Mouse (Mus musculus) liver, embryonic 16.5 days (tissue): Measurements from ENCODE around the gene Tmem125. TPM values are rescaled to one million over a fixed set of nuclear protein-coding genes. Genes with fewer than 3 reads are reported as not detected.
A peak's percentile ranks its signal among the peaks of the same experiment; 100 is the strongest.

ENCODE experiments used
- ATAC-seq: fragments of 200-750 bp; cut with Nextera tagmentation; 2 replicates; pipeline ENCODE4 v1.8.0; 2017; ENCODE audit warnings: low read depth, mild to moderate bottlenecking, moderate number of reproducible peaks, moderate library complexity
- H3K27ac ChIP-seq: fragments of 300-500 bp; sonication (generic); 2 replicates; pipeline ENCODE4 v1.5.1; 2014; ENCODE audit warnings: mild to moderate bottlenecking, low read length
- H3K27me3 ChIP-seq: fragments of 300-500 bp; sonication (generic); 2 replicates; pipeline ENCODE4 v1.6.1; 2014; ENCODE audit warnings: low read depth, low read length, mixed read lengths; ENCODE audit not compliant: control insufficient read depth, insufficient read depth
- H3K36me3 ChIP-seq: fragments of 300-500 bp; sonication (generic); 2 replicates; pipeline ENCODE4 v1.6.1; 2014; ENCODE audit warnings: mild to moderate bottlenecking; ENCODE audit not compliant: control insufficient read depth, insufficient read depth
- H3K4me1 ChIP-seq: fragments of 300-500 bp; sonication (generic); 2 replicates; pipeline ENCODE4 v1.6.1; 2014; ENCODE audit warnings: low read depth, low read length, mixed read lengths; ENCODE audit not compliant: control insufficient read depth
- H3K4me2 ChIP-seq: fragments of 300-500 bp; sonication (generic); 2 replicates; pipeline ENCODE4 v1.6.1; 2014; ENCODE audit warnings: low read depth, low read length, mixed read lengths
- H3K4me3 ChIP-seq: fragments of 300-500 bp; sonication (generic); 2 replicates; pipeline ENCODE4 v1.5.1; 2014; ENCODE audit warnings: low read depth, mild to moderate bottlenecking, low read length
- H3K9ac ChIP-seq: fragments of 300-500 bp; sonication (generic); 2 replicates; pipeline ENCODE4 v1.6.1; 2014; ENCODE audit warnings: low read depth, low read length
- H3K9me3 ChIP-seq: fragments of 300-500 bp; sonication (generic); replicated peaks from 2 replicates; pipeline ENCODE4 v1.6.1; 2016; ENCODE audit warnings: low read length; ENCODE audit not compliant: control insufficient read depth
- WGBS: fragments of 180-500 bp; shearing (Covaris S2); extraction: QIAGEN DNeasy Blood & Tissue Kit; methylation state at CpG from one replicate; pipeline ENCODE4 v1.1.7; 2014; ENCODE audit not compliant: insufficient replicate concordance; 5-methylcytosine and 5-hydroxymethylcytosine counted together
- polyA plus RNA-seq: library from polyadenylated mRNA; unstranded; fragments of >200 nt; fragmentation: Nextera tagmentation; extraction: Ambion mirVana; gene quantifications from 2 replicates; pipeline ENCODE4 v1.2.1, GENCODE M21; 2015

The Tmem125 gene
- polyA plus RNA-seq, 1 experiment from 2014 or later = 3.2 TPM

GRCm38 (mm10) chr4:118543158-118543530 lies 700 bp downstream of the Tmem125 start:
- Histone ChIP-seq H3K27ac (no peak overlapping the region; the same call in 1 of the 2 replicates), H3K4me2 (peak overlapping the region; percentile 53), H3K9me3 (no peaks in the 10 kb centered on the region), H3K36me3 (no peaks in the 10 kb centered on the region), H3K4me3 (peak overlapping the region; percentile 50), H3K9ac (no peak overlapping the region), H3K4me1 (no peaks in the 10 kb centered on the region), H3K27me3 (no peaks in the 10 kb centered on the region)
- 14% methylated on average over 13 of the region's 13 CpGs for WGBS
- no peak for ATAC-seq

GRCm38 (mm10) chr4:118542510-118543157 lies 1.2 kb downstream of the Tmem125 start:
- no peaks in the 10 kb centered on the region for H3K9me3 ChIP-seq
- H3K36me3 ChIP-seq = no peaks in the 10 kb centered on the region
- H3K27me3 ChIP-seq = no peaks in the 10 kb centered on the region
- 48% methylated on average over 9 of the region's 9 CpGs for WGBS
- peak overlapping the region; percentile 50; the same call in 1 of the 2 replicates for H3K4me3 ChIP-seq
- ATAC-seq = no peak
- H3K27ac ChIP-seq = no peak overlapping the region
- H3K4me1 ChIP-seq = no peaks in the 10 kb centered on the region
- H3K4me2 ChIP-seq = peak overlapping the region; percentile 53
- H3K9ac ChIP-seq = no peak overlapping the region

DNA sequence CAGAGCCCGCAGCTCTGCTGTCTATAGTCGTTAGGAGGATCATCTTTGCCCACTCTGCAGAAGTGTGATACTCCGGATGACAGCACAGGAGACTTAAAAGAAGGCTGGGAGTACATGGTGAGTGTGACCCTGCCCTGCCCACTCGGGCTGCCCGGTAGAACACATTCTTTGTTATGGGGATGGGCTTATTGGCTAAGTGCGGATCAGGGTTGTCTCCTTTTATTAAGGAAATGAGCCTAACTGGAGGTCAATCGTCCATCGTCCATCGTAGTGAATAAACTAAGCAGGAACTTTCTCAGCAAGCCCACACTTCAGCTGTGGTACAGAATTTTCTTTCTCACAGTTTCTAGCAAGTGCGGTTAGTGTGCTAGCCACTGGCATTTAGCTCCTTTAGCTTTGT lies 3.9 kb downstream of the Tmem125 start:
- no peaks in the 10 kb centered on the region for H3K4me1 ChIP-seq
- no peak for ATAC-seq
- 47% methylated on average over 10 of the region's 10 CpGs for WGBS

DNA sequence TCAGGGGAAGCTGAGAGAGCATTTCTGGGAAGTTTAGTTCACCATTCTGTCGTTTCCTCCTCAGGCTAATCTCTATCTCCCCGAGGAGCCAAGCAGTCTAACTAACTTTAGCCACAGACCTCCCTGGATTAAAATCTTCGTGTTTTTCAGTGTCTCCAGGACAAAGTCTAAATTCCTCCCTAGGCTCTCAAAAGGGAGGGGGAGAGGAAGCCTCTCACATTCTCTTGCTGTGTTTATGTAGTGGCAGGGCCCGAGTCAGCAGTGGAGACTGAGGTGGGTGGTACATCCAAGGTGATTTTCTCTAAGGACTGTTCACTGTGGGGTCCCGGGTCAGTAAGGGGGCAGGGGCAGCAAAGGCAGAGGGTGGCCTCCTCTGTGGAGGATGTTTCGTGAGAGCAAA lies 6.0 kb downstream of the Tmem125 start:
- Histone ChIP-seq H3K27me3 (no peaks in the 10 kb centered on the region), H3K4me2 (no peak overlapping the region), H3K27ac (no peak overlapping the region), H3K36me3 (no peaks in the 10 kb centered on the region), H3K9ac (no peak overlapping the region), H3K9me3 (no peaks in the 10 kb centered on the region), H3K4me3 (no peak overlapping the region), H3K4me1 (no peaks in the 10 kb centered on the region)
- 21% methylated on average over 6 of the region's 6 CpGs for WGBS
- no peak for ATAC-seq

More for the DNA sequence above, 3.9 kb downstream of the Tmem125 start:
- no peak overlapping the region for H3K4me3 ChIP-seq
- H3K4me2 ChIP-seq = no peak overlapping the region
- H3K27ac ChIP-seq = no peak overlapping the region
- H3K9ac ChIP-seq = no peak overlapping the region
- no peaks in the 10 kb centered on the region for H3K9me3 ChIP-seq
- no peaks in the 10 kb centered on the region for H3K36me3 ChIP-seq
- H3K27me3 ChIP-seq = no peaks in the 10 kb centered on the region

- no peaks in the 10 kb centered on the region for H3K4me1 ChIP-seq
- no peak overlapping the region for H3K4me3 ChIP-seq
- H3K9me3 ChIP-seq = no peaks in the 10 kb centered on the region
- H3K36me3 ChIP-seq = no peaks in the 10 kb centered on the region
- ATAC-seq = no peak
- no peak overlapping the region for H3K9ac ChIP-seq
- no peak overlapping the region for H3K4me2 ChIP-seq
- no peak overlapping the region for H3K27ac ChIP-seq
- H3K27me3 ChIP-seq = no peaks in the 10 kb centered on the region
- WGBS = 74% methylated on average over 6 of the region's 6 CpGs
Measured at GRCm38 (mm10) chr4:118535610-118536009, 8.2 kb downstream of the Tmem125 start.

GRCm38 (mm10) chr4:118533605-118534004 lies 10.2 kb downstream of the Tmem125 start:
- Histone ChIP-seq H3K27me3 (no peaks in the 10 kb centered on the region), H3K27ac (no peak overlapping the region), H3K9ac (no peak overlapping the region), H3K4me2 (no peak overlapping the region), H3K9me3 (no peaks in the 10 kb centered on the region), H3K4me1 (no peaks in the 10 kb centered on the region), H3K4me3 (no peak overlapping the region), H3K36me3 (no peaks in the 10 kb centered on the region)
- WGBS = 48% methylated on average over 7 of the region's 7 CpGs
- ATAC-seq = no peak

GRCm38 (mm10) chr4:118533156-118533555 lies 10.7 kb downstream of the Tmem125 start:
- H3K27ac ChIP-seq = no peak overlapping the region
- no peak overlapping the region for H3K4me2 ChIP-seq
- H3K4me1 ChIP-seq = no peaks in the 10 kb centered on the region
- no peak overlapping the region for H3K4me3 ChIP-seq
- ATAC-seq = no peak
- 31% methylated on average over 3 of the region's 4 CpGs for WGBS
- no peaks in the 10 kb centered on the region for H3K27me3 ChIP-seq
- H3K9me3 ChIP-seq = no peaks in the 10 kb centered on the region
- no peaks in the 10 kb centered on the region for H3K36me3 ChIP-seq
- no peak overlapping the region for H3K9ac ChIP-seq

- no peaks in the 10 kb centered on the region for H3K4me1 ChIP-seq
- no peaks in the 10 kb centered on the region for H3K9me3 ChIP-seq
- no peaks in the 10 kb centered on the region for H3K27me3 ChIP-seq
- H3K27ac ChIP-seq = no peak overlapping the region
- no peak for ATAC-seq
- H3K36me3 ChIP-seq = no peaks in the 10 kb centered on the region
- no peak overlapping the region for H3K9ac ChIP-seq
- H3K4me2 ChIP-seq = no peak overlapping the region
- WGBS = 44% methylated on average over 5 of the region's 5 CpGs
- no peak overlapping the region for H3K4me3 ChIP-seq
Measured at GRCm38 (mm10) chr4:118532663-118533062, 11.2 kb downstream of the Tmem125 start.

DNA sequence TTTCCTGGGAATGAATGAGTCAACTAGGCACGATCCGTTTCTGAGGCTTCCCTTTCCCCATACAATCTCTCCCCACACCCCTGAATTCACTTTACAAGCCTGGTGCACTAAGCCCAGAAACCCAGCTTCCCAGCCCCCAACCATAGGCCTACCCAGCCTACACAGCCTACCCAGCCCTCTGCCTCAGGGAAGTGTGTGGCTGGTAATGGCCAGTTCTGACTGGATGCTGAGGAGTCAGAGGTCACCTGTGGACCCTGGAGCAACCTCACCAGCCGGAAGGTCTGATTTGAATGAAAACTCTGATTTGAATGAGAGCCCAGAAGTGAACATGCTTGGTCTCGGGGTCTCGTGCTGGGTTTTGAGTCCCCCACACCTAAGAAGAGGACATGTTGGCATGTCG lies 16.1 kb downstream of the Tmem125 start:
- ATAC-seq = no peak
- Histone ChIP-seq H3K4me2 (no peak overlapping the region), H3K9ac (no peak overlapping the region), H3K9me3 (no peaks in the 10 kb centered on the region), H3K27me3 (no peaks in the 10 kb centered on the region), H3K4me3 (no peak overlapping the region), H3K27ac (no peak overlapping the region), H3K36me3 (no peaks in the 10 kb centered on the region), H3K4me1 (peaks cover 2% of the 10 kb centered on the region; the same call in 1 of the 2 replicates)
- 59% methylated on average over 6 of the region's 6 CpGs for WGBS
